Mouse (Mus musculus): ENCODE measurements around the gene Ptgr2.

- no peak for TF ChIP-seq CTCF (IDR thresholded peaks at IDR 0.05; ENCODE audit: low read depth, low read length)
- no peak for TF ChIP-seq GATA2 (IDR thresholded peaks at IDR 0.05; ENCODE audit: borderline replicate concordance, low read depth, low read length)
- TF ChIP-seq TAL1 (conservative IDR thresholded peaks at IDR 0.05; ENCODE audit: low read depth, low read length): no peak
Measured at GRCm38 (mm10) chr12:84235577-84235976, 49.5 kb upstream of the Ptgr2 start.

All from G1E (cell line).